Mouse (Mus musculus) ovary, adult 18-20 months (tissue): ENCODE measurements at regions not wholly inside any gene's neighbourhood (a gene's known extent, or its start where the extent isn't known, plus 50 kb on each side); places are given as distances from the start of the nearest gene placed in this dataset.

Source experiments
- DNase-seq: peaks from one replicate; pipeline ENCODE4 v3.0.0; 2022; ENCODE audit warnings: low spot score, mixed read lengths

- DNase-seq = no peak
Measured at GRCm38 (mm10) chr16:13204948-13205470, 51.3 kb upstream of the Mrtfb start.

GRCm38 (mm10) chr16:13205855-13206254 is 50.4 kb upstream of the Mrtfb start:
- peak; percentile 40 for DNase-seq
